Mouse (Mus musculus): ENCODE data around the gene Cdhr5. TPM values are rescaled to one million over a fixed set of nuclear protein-coding genes. Genes with fewer than 3 reads are reported as not detected.

Gene Cdhr5
- total RNA-seq (2021), result not detected
- long read RNA-seq, experiment 1, result 0 reads
- long read RNA-seq, experiment 2, result 0 reads

DNA sequence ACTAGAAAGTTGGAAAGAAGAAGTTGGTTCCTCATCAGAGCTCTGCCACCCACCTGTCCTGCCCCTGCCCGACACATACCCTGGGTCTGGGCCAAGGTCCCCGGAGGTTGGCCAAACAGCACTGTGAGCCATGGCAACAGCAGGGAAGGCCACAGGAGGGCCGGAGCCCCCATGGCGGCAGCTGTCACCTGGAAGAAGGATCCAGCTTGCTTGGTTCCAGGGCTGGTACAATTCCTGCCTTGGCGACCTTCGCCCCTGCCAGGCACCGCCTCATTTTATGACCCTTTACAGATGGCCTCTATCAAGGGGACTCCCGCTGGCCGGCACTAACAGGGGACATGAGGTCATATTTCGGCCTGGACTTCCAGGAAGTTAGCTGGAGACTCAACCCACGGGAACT is at the start of gene Cdhr5:
Gene Cdhr5 (minus strand): TSS at position 241 of the 400 bp plus-strand sequence.
- no peak for DNase-seq

DNA sequence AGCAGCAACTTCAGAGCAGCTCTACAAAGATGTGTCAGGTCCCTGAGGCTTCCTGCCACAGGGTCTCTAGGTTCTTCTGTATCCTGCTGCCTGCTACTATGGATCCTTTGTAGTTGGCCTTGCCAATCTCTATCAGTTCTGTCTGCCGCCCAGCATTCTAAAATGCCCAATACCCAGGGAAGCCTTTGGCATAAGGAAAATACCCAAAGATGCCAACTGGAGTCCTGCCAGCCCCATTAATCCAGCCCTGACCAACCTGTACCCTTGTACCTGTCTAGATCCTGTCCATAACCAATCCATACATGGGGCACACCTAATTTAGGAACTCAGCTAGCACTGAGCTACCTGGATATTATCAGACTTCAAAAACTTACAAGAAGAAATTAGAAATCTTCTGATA is 48.1 kb upstream of the Cdhr5 start:
- no peak for DNase-seq

DNA sequence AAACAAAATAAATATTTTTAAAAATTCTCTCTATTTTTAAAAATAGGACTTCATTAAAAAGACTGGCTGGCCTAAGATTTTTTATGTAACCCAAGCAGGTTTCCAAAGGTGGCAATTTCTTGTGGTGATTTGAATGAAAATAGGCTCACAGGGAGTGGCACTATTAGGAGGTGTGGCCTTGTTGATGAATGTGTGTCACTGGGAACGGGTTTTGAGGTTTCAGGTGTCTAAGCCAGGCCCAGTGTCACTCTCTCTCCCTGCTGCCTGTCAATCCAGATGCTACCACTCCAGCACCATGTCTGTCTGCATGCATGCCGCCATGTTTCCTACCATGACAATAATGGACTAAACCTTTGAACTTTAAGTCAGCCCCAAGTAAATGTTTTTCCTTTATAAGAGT is 42.9 kb upstream of the Cdhr5 start:
- no peak for DNase-seq

DNA sequence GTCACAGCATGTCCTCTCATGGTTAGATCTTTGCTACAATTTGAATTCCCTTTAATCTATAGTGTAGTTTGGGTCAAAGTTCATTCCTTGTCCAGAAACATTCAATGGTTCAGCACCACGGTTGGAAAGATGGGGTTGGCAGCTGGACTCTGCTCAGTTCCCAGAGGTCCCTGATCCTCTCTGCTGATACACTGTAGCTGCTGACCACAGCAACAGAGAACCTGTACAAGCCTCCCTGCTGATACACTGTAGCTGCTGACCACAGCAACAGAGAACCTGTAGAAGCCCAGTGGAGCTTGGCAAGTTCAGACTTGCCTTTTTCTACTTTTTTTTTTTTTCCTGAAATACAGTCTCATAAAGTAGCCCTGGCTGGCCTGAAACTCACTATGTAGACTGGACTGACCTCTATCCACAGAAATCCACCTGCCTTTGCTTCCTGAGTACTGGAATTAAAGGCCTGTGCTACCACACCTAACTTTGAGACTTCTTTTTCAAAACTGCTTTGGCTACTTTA is 41.1 kb upstream of the Cdhr5 start:
- no peak for DNase-seq

DNA sequence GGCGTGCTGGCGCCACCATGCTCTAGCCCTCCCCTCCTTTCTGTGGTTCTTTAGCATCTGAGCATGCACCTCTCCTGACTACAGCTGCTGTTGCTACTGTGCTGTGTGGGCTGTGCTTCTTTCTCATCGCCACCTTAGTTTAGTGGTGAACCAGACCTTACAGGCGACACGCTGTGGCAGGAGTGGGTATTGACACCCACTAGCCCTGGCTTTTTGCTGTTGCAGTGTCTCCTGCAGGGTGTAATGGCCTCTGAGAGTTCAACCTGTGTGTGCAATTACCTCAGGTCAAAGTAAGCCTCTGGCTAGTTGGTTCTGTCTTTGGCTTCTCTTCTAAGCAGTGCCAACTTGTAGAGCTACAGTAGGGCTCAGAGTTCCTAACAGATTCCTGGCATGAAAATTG is 39.4 kb upstream of the Cdhr5 start:
- no peak for DNase-seq

DNA sequence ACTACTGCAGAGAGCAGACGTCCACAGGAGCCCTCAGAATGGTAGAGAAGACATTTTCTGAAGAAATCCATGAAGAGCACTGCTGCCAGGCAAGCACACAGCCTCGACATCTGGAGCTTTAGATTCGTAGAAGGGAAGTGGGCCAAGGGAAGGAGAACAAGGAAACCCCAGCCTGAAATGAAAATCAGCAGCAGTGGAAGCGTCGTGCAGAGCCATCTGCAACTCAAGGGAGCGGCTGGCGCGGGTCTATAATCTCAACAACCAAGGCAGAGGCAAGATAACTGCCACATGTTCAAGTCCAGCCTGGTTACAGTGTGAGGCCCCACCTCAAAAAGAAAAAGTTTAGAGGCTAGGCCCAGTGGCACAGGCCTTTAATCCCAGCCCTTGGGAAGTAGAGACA is 38.5 kb upstream of the Cdhr5 start:
- DNase-seq, result no peak

DNA sequence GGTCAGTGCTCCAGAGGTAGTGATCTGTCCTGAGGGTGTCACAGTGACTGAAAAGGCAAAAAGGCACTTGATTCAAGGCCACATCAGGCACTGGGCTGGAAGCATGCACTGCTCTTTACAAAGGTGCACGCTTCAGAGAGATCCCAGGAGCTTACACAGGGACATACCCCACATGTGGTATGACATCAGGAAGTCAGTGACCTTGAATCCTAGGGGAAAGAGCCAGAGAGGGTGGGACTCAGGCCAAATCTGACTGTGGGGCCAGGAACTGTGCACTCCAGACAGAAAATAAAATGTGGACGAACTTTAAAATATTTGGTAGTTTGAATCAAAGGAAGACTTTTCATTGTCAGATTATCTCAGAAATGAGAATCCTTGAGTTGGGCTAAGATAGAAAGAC is 37.8 kb upstream of the Cdhr5 start:
- no peak for DNase-seq

DNA sequence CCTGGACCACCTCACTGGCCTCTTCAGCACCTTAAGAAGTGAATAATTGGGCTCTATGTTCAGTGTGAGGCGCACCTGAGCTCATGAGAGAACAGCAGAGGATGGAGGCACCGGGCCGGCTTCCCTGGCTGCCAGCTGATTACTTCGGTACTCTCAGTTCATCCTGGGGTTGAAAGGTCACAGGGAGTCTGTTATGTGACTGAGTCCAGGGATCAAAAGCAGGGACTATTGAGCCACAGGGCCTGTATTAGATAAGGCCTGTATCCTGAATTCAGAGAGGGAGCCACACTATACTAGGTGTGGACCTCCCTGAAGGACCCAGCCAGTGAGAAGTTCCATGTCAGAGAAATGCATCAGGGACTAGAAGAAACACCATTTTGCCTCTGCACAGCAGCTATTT is 28.0 kb upstream of the Cdhr5 start:
- DNase-seq, result no peak

DNA sequence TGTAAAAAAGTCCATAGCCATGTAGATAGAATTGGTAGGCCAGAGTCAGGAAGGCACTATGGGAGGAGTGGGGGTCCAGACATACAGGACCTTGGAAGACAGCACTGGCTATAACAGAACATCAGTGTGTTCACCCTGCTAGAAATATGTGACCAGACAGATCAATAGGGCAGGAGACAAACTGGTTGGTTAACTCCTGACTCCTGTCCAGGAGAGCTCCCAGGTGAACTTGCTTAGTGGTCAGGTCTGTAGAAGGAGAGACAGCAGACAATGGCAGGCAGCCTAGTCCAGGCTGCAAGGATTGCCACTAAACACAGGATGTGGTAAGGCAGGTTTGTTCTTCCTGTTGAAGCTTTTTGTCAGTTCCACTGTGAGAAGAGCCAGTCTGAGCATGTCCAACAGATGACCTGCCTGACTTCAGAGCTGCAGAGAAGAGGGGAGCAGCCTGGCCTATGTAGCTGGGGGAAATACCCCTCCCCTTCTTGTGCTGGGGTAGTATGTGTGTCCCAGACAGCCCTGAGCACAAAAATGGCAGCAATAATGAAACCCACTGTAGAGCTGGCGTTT is 26.2 kb upstream of the Cdhr5 start:
- DNase-seq, result no peak

DNA sequence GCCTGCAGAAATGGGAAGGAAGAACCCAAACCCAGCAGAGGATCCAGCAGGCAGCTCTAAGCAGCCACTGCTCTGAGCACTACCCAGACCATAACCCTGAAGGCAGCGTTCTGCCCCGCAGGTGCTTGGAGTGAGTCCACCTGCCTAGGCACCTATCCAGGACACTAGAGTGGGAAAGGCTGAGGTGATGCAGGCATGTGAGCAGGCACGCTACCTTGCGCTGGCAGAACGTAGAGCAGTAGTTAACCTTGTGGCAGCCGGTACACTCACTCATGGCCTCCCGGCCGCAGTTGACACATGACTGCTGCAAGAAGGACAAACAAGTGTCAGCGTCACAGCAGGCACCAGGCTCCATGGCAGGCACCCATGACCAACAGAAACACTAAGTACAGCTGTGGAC is 24.8 kb upstream of the Cdhr5 start:
- no peak for DNase-seq

DNA sequence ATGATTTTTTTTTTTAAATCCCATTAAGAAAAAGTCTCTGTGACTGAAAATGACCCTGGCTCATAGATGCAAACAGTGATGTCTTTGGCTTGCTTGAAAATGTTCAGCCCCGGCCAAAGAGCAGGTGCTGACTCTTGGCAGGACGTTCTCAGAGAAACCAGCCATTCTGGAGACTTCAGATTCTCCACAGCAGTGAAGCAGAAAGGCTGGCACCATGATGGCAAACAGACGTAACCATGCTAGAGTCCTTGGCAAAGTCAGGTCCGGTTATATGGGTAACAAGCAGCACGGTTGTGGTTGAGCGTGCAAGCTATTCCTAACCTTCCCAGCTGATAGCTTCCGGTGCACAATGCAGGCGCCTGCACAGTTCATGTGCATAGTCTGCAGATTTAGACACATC is 22.6 kb upstream of the Cdhr5 start:
- no peak for DNase-seq

DNA sequence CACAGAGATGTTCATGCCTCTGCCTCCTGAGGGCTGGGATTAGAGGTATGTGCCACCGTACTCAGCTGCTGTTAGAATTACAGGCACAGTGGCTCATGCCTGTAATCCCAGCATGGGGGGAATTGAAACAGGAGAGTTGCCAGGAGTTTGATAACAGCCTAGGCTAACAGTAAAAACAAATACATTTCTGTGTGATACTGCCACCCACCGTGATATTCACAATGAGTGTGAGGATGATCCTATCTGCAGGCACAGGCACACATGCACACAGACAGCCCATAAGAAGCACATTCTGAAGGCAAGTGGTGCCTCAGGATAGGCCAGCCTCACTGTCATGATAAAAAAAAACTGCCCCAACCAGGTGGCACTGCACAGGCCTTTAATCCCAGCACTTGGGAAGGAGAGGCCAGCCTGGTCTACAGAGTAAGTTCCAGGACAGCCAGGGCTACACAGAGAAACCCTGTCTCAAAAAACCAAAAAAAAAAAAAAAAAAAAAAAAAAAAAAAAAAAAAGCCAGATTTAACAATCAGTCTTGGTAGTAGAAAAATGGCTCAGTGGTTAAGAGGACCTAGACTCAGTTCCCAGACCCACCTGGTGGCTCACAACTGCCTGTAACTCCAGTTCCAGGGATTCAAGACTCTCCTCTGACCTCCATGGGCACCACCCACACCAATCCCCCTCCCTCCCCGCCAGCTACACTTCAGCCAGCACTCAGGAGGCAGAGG is 21.5 kb upstream of the Cdhr5 start:
- no peak for DNase-seq

DNA sequence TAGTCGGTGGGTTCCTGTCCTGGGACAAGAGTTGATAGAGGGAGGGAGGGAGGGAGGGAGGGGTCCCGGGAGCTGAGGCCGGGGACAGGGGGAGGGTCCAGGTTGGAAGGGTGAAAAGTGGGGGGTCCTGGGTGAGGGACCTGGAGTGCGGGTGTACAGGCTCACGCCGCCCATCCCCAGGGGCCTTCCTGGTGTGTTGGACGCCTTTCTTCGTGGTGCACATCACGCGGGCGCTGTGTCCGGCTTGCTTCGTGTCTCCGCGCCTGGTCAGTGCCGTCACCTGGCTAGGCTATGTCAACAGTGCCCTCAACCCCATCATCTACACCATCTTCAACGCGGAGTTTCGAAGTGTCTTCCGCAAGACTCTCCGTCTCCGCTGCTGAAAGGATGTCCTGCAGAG is 17.9 kb upstream of the Cdhr5 start:
- DNase-seq, result no peak

DNA sequence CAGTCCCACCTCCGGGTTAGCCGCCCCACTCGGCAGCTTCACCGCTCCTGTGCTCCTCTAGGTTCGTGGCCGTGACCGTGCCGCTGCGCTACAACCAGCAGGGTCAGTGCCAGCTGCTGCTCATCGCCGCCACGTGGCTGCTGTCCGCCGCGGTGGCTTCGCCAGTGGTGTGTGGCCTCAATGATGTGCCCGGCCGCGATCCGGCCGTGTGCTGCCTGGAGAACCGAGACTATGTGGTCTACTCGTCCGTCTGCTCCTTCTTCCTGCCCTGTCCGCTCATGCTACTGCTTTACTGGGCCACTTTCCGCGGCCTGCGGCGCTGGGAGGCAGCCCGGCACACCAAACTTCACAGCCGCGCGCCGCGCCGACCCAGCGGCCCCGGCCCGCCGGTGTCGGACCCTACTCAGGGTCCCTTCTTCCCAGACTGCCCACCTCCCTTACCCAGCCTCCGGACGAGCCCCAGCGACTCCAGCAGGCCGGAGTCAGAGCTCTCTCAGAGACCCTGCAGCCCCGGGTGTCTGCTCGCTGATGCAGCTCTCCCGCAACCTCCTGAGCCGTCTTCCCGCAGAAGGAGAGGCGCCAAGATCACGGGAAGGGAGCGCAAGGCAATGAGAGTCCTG is 17.4 kb upstream of the Cdhr5 start:
- DNase-seq, result peak; percentile 21 to 23

DNA sequence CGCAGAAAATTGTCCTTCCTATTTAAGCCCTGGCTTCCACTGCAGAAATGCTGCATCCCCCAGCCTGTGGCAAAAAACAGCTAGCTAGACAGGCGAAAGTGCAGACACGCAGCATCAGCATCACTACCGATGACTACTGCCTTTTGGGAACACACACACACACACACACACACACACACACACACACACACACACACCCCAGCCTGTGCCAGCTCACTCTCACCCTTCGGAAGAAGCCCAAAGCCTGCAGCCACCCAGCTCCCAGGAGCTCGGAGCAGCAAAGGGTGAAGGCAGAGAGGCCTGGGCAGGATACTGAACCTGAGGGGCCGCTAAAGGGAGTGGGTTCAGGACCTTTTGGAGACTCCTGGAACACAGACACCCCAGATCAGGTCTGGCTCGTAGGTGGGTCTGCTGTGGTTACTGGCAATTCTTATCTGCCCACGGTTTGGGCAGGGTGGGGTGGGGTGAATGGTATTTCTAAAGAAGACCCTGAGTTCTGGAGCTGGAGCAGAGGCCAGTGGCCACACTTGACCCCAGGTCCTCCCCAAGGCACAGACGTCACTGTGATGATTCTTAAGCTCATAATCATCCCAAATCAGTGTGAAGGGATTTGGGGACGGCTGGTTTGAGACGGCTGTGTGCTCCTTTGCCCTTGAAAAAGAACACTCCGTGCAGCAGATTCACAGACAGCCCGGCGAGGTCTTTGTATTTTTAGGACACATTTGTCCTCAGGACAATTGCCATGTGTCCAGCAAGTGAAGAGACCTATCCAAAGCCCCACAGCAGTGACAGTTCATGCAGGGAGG is 16.2 kb upstream of the Cdhr5 start:
- no peak for DNase-seq

DNA sequence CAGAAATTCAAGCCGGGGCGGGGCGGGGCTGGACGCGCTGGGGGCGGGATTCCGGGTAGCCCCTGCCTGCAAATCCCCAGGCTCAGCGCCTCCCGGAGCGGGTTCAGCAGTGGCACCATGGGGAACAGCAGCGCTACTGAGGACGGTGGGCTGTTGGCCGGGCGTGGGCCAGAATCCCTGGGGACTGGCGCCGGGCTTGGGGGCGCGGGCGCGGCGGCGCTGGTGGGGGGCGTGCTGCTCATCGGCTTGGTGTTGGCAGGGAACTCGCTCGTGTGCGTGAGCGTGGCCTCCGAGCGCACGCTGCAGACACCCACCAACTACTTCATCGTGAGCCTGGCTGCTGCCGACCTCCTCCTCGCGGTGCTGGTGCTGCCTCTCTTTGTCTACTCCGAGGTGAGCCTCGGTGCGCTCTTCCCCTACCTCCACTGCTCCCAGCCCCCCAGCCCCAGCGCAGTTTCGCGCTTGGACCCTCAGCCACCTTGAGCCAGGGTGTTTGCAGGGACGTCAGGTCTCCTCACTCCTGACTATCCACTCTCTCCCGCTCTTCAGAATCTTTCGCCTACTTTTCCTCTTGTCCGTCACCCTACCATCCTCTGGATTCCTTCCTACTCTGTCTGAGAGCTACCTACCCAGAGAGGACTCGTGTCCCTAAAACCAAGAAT is 15.5 kb upstream of the Cdhr5 start, which contains the start of gene Drd4:
Gene Drd4 (plus strand): TSS at position 86 of the 662 bp plus-strand sequence.
- DNase-seq, result no peak

DNA sequence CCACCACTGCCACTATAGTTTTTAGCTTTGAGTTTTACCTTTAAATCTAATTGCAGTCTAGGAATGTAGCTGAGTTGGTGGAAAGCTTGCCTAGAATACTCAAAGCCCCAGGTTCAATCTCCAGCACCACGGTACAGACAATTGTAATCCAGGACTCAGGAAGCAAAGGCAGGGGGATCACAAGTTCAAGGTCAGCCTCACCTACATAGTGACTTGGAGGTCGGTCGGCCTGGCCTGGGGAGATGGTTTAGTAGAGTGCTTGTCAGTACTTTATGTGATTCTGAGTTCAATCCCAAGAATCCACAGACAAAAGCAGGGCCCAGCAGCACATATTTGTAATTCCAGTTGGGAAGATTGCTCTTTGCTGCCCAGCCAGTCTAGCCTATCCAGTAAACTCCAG is 11.5 kb upstream of the Cdhr5 start:
- DNase-seq, result no peak

DNA sequence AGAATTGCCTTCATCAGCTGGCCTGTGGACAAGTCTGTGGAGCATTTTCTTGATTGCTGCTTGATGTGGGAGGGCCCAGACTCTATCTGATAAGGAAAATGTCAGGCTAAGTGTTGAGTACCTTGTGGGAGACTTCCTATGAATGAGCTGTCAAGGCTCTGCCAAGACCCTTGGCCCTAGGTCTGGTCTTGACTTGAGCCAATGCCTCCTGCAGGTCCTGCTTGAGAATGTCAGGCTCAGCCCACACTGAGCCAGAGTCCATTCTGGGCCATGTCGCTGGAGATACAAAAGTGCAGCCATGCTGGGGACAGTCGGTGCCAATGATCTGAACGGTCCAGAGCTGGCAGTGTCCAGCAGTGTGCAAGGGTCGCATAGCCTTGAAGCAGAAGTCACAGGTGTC is 6.2 kb upstream of the Cdhr5 start:
- no peak for DNase-seq

DNA sequence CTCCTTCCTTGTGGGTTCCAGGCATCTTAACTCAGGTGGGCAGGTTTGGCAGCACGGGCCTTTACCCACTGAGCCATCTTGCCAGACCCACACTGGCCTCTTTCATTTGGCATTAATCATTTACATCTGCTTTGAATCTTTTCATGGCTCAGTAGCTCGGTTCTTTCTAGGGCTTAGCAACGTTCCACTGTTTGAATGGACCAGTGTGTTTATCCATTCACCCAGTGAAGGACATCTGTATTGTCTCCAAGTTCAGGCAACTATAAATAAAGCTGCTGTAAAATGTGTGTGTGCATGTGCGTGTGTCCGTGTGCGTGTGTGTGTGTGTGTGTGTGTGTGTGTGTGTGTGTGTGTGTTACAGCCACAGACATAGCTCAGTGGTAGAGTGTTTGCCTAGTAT is 4.9 kb upstream of the Cdhr5 start:
- DNase-seq, result no peak

DNA sequence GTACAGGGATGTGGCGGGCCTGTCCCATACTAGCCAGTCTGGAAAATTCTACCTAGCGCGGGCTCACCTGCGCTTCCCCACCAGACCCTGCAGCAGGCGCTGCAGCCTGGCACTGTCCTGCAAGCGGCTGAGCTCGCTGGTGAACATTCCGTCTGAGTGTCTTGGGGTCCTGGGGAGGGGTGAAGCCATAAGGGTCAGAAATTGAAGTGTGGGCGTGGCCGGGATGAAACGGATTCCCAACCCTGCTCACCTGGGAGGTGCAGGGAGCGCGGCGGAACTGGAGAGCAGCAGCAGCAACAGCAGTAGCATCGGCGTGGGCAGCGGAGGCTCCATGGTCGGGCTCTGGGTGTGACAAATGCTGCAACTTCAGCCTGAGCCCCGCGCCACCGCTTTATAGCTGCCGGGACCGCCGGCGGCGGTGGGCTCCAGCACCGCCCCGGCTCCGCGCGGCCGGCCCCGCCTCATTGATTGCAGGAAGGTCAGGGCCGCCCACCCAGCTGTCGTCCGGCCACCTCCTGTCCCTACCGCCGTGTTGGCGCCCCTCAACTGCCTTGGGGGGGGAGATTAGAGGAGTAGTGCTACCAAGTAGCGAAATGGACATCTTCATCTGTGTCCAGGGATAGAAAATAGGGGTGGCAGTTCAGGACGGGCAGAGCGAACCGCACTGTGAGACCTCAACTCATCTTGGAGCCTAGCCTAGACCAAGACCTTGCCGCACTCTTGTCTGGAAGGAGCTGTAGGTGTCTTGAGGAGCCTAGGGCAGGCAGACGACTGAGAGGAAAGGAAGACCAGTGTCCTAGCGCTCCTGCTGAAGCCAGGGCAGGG is 2.4 kb upstream of the Cdhr5 start, which contains the start of gene Sct:
Gene Sct (minus strand): TSS at position 368 of the 825 bp plus-strand sequence.
- DNase-seq, result peak in 1 of 2 experiments; percentile 4
